Mouse (Mus musculus): ENCODE results near the gene Clrn2. TPM values are rescaled to one million over a fixed set of nuclear protein-coding genes. Genes with fewer than 3 reads are reported as not detected.

The Clrn2 gene
- polyA plus RNA-seq (2014; fragmentation: Illumina TruSeq; extraction: RNeasy Lipid Tissue Mini Kit (QIAGEN cat#74804); ENCODE audit: low read depth, low replicate concordance): not detected

GRCm38 (mm10) chr5:45453451-45453850, at the start of gene Clrn2:
TSS of gene Clrn2 (plus strand) at chr5:45453751.

GRCm38 (mm10) chr5:45449831-45450716, 3.5 kb upstream of the Clrn2 start, which contains the start of gene Qdpr:
TSS of gene Qdpr (minus strand) at chr5:45450236.

GRCm38 (mm10) chr5:45493191-45494092, 39.9 kb downstream of the Clrn2 start, which contains the start of gene Lap3:
TSS of gene Lap3 (plus strand) at chr5:45493374.

Other genes starting within 250 kb of the Clrn2 start
- gene Qdpr, start 3.5 kb upstream of the Clrn2 start, polyA plus RNA-seq (2014; fragmentation: Illumina TruSeq; extraction: RNeasy Lipid Tissue Mini Kit (QIAGEN cat#74804); ENCODE audit: low read depth, low replicate concordance): 152 TPM
- gene Lap3, start 39.6 kb downstream of the Clrn2 start, polyA plus RNA-seq (2014; fragmentation: Illumina TruSeq; extraction: RNeasy Lipid Tissue Mini Kit (QIAGEN cat#74804); ENCODE audit: low read depth, low replicate concordance): 435 TPM
- gene Med28, start 66.5 kb downstream of the Clrn2 start, polyA plus RNA-seq (2014; fragmentation: Illumina TruSeq; extraction: RNeasy Lipid Tissue Mini Kit (QIAGEN cat#74804); ENCODE audit: low read depth, low replicate concordance): 175 TPM
- 8.0 TPM for gene Fam184b, start 185.9 kb downstream of the Clrn2 start, polyA plus RNA-seq (2014; fragmentation: Illumina TruSeq; extraction: RNeasy Lipid Tissue Mini Kit (QIAGEN cat#74804); ENCODE audit: low read depth, low replicate concordance)
- 1.2 TPM for gene Ncapg, start 216.2 kb downstream of the Clrn2 start, polyA plus RNA-seq (2014; fragmentation: Illumina TruSeq; extraction: RNeasy Lipid Tissue Mini Kit (QIAGEN cat#74804); ENCODE audit: low read depth, low replicate concordance)